Mouse (Mus musculus) kidney, postnatal 0 days (tissue): ENCODE results near the gene Oaz1. TPM values are rescaled to one million over a fixed set of nuclear protein-coding genes. Genes with fewer than 3 reads are reported as not detected.

Experiments
- ATAC-seq: fragments of 200-750 bp; cut with Nextera tagmentation; replicated peaks from 2 replicates; pipeline ENCODE4 v1.8.0; 2017; ENCODE audit warnings: low read depth, moderate number of reproducible peaks, moderate TSS enrichment, moderate library complexity; ENCODE audit not compliant: low FRiP score
- DNase-seq: peaks from one replicate; pipeline ENCODE4 v3.0.0-alpha.2; 2016; ENCODE audit warnings: low spot score
- H3K27ac ChIP-seq: fragments of 300-500 bp; sonication (generic); 2 replicates; pipeline ENCODE4 v1.5.1; 2014; ENCODE audit warnings: mild to moderate bottlenecking
- H3K27me3 ChIP-seq: fragments of 300-500 bp; sonication (generic); 2 replicates; pipeline ENCODE4 v1.6.1; 2014; ENCODE audit warnings: low read length, mixed read lengths; ENCODE audit not compliant: insufficient read depth
- H3K36me3 ChIP-seq: fragments of 300-500 bp; sonication (generic); 2 replicates; pipeline ENCODE4 v1.6.1; 2014; ENCODE audit warnings: low read length, mixed read lengths; ENCODE audit not compliant: insufficient read depth
- H3K4me1 ChIP-seq: fragments of 300-500 bp; sonication (generic); replicated peaks from 2 replicates; pipeline ENCODE4 v1.6.1; 2014; ENCODE audit warnings: antibody characterized with exemption, low read length, mixed read lengths; ENCODE audit not compliant: insufficient read depth
- H3K4me2 ChIP-seq: fragments of 300-500 bp; sonication (generic); 2 replicates; pipeline ENCODE4 v1.6.1; 2014; ENCODE audit warnings: mild to moderate bottlenecking, low read length, moderate library complexity, mixed read lengths
- H3K4me3 ChIP-seq: fragments of 300-500 bp; sonication (generic); replicated peaks from 2 replicates; pipeline ENCODE4 v1.5.1; 2014; ENCODE audit warnings: low read depth, low read length
- H3K9ac ChIP-seq: fragments of 300-500 bp; sonication (generic); 2 replicates; pipeline ENCODE4 v1.6.1; 2014; ENCODE audit warnings: low read depth, low read length
- H3K9me3 ChIP-seq: fragments of 300-500 bp; sonication (generic); replicated peaks from 2 replicates; pipeline ENCODE4 v1.6.1; 2016; ENCODE audit warnings: low read length, inconsistent platforms, mixed read lengths
- CTCF ChIP-seq: IDR thresholded peaks from 2 replicates; pipeline ENCODE4 v1.5.1; 2016; ENCODE audit warnings: antibody characterized with exemption, low read depth, mild to moderate bottlenecking, moderate library complexity
- WGBS: fragments of 180-500 bp; shearing (Covaris S2); extraction: QIAGEN DNeasy Blood & Tissue Kit; methylation state at CpG from one replicate; pipeline ENCODE4 v1.1.7; 2014; 5-methylcytosine and 5-hydroxymethylcytosine counted together
- microRNA counts: library from miRNA; unstranded; fragments of <30 nt; microRNA quantifications from one replicate; lab custom pipeline; 2015
- microRNA-seq: library from miRNA; unstranded; fragments of <30 nt; microRNA quantifications from one replicate; pipeline ENCODE4, GENCODE M21; 2016
- polyA plus RNA-seq: library from polyadenylated mRNA; unstranded; fragments of >200 nt; fragmentation: Nextera tagmentation; extraction: Ambion mirVana; gene quantifications from 2 replicates; pipeline ENCODE4 v1.2.1, GENCODE M21; 2015

The Oaz1 gene
- polyA plus RNA-seq, 1 experiment from 2014 or later: 1,422 TPM

- Histone ChIP-seq H3K4me3 (no peak within 1 kb of the TSS), H3K27ac (no peak within 1 kb of the TSS), H3K27me3 (no peaks in the 10 kb centered on the region), H3K36me3 (peaks cover 15% of the 10 kb centered on the region), H3K4me1 (no peaks in the 10 kb centered on the region), H3K4me2 (no peak within 1 kb of the TSS), H3K9ac (no peak within 1 kb of the TSS), H3K9me3 (no peaks in the 10 kb centered on the region)
- ATAC-seq: no peak
- no peak for DNase-seq
- TF ChIP-seq CTCF: no peak
- WGBS: 24% methylated on average over 9 of the region's 9 CpGs
Observed at GRCm38 (mm10) chr10:80871581-80871980, 45.1 kb downstream of the Oaz1 start, which contains the start of gene Tmprss9. TSS of gene Tmprss9 (plus strand) at chr10:80871848.

DNA sequence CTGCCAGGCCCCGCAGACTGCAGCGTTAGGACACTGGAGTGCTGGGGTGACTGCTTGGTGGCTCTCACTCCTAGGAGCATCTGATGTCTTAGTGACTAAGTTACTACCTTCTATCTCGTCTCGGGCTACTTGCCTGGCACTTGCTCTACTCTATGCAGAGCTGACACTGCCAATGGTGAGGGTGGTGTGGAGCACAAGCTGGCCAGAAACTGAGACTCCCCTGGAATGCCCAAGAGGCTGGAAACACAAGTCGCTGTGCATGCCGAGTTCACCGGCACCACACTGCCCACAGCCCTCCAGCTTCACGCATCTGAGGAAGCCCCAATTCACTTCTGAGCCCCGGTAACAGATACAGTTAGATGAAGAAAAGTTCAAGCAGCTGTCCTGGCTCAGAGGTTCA lies 47.6 kb downstream of the Oaz1 start:
- no peaks in the 10 kb centered on the region for H3K27me3 ChIP-seq
- H3K36me3 ChIP-seq: no peaks in the 10 kb centered on the region
- no peaks in the 10 kb centered on the region for H3K9me3 ChIP-seq
- no peaks in the 10 kb centered on the region for H3K4me1 ChIP-seq
- H3K9ac ChIP-seq: no peak overlapping the region
- H3K4me3 ChIP-seq: no peak overlapping the region
- no peak for DNase-seq
- H3K27ac ChIP-seq: no peak overlapping the region
- no peak for TF ChIP-seq CTCF
- H3K4me2 ChIP-seq: no peak overlapping the region
- no peak for ATAC-seq
- WGBS: 80% methylated on average over 9 of the region's 9 CpGs

GRCm38 (mm10) chr10:80876028-80876427 lies 49.6 kb downstream of the Oaz1 start:
- no peak overlapping the region for H3K9ac ChIP-seq
- no peaks in the 10 kb centered on the region for H3K27me3 ChIP-seq
- DNase-seq: peak; percentile 71
- H3K9me3 ChIP-seq: no peaks in the 10 kb centered on the region
- no peak for ATAC-seq
- H3K36me3 ChIP-seq: no peaks in the 10 kb centered on the region
- H3K4me2 ChIP-seq: no peak overlapping the region
- no peak overlapping the region for H3K4me3 ChIP-seq
- TF ChIP-seq CTCF: peak; percentile 84
- 30% methylated on average over 5 of the region's 5 CpGs for WGBS
- no peaks in the 10 kb centered on the region for H3K4me1 ChIP-seq
- no peak overlapping the region for H3K27ac ChIP-seq

DNA sequence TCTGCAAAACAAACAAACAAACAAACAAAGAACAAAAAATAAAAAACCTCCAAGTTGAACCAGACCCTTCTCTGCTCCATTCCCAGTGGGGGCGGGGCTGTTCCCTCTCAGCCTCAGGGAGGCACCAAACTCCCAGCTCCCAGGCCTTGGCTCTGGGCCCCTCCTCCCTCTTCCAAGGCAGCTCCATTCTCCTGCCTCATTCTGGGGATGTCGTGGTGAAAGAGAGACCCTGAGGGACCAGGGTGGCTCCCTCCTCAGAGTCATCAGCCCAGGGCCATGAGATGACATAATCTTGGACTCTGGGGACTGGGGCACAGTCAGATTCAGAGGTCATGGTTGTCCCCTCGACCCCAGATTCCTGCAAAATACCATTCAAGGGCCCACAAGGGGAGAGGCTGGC lies 50.1 kb downstream of the Oaz1 start:
- H3K9me3 ChIP-seq: no peaks in the 10 kb centered on the region
- no peak for DNase-seq
- H3K4me1 ChIP-seq: no peaks in the 10 kb centered on the region
- no peak overlapping the region for H3K27ac ChIP-seq
- 22% methylated on average over 3 of the region's 3 CpGs for WGBS
- H3K36me3 ChIP-seq: no peaks in the 10 kb centered on the region
- H3K4me2 ChIP-seq: no peak overlapping the region
- no peak overlapping the region for H3K9ac ChIP-seq
- no peak for ATAC-seq
- no peak overlapping the region for H3K4me3 ChIP-seq
- no peak for TF ChIP-seq CTCF
- no peaks in the 10 kb centered on the region for H3K27me3 ChIP-seq

MicroRNAs encoded within 50 kb of the gene (microRNA counts, 519-probe panel; counts per million panel counts)
- microRNA mmu-miR-1982 (lab: Ali Mortazavi, UCI): 330 counts per million, percentile 68 among the panel's probes with 10 or more counts

Small RNAs within 50 kb of the gene (microRNA-seq; reads per million reads assigned to microRNA genes)
- 2.6 reads per million, percentile 5 among the genes with 10 or more reads in this experiment for gene Mir1982

Other genes starting within 250 kb of the Oaz1 start
- 8.1 and 8.8 TPM in 2 replicates for gene Klf16, start 249.3 kb upstream of the Oaz1 start, polyA plus RNA-seq
- gene Abhd17a, start 236.3 kb upstream of the Oaz1 start, polyA plus RNA-seq: 104 and 121 TPM in 2 replicates
- 80.7 and 87.2 TPM in 2 replicates for gene Scamp4, start 223.8 kb upstream of the Oaz1 start, polyA plus RNA-seq
- 5.0 and 6.1 TPM in 2 replicates for gene Adat3, start 223.8 kb upstream of the Oaz1 start, polyA plus RNA-seq
- 1.4 TPM in 2 replicates for gene Gm49322, start 220.6 kb upstream of the Oaz1 start, polyA plus RNA-seq
- 137 and 139 TPM in 2 replicates for gene Csnk1g2, start 203.8 kb upstream of the Oaz1 start, polyA plus RNA-seq
- 62.7 and 64.5 TPM in 2 replicates for gene Btbd2, start 169.6 kb upstream of the Oaz1 start, polyA plus RNA-seq
- 75.8 and 85.5 TPM in 2 replicates for gene Mknk2, start 148.5 kb upstream of the Oaz1 start, polyA plus RNA-seq
- 22.3 and 26.7 TPM in 2 replicates for gene Mob3a, start 124.7 kb upstream of the Oaz1 start, polyA plus RNA-seq
- 22.4 and 24.5 TPM in 2 replicates for gene Izumo4, start 124.5 kb upstream of the Oaz1 start, polyA plus RNA-seq
- gene Ap3d1, start 84.4 kb upstream of the Oaz1 start, polyA plus RNA-seq: 54.2 and 58.3 TPM in 2 replicates
- 9.7 and 9.9 TPM in 2 replicates for gene Dot1l, start 71.5 kb upstream of the Oaz1 start, polyA plus RNA-seq
- 57.1 and 61.9 TPM in 2 replicates for gene Sf3a2, start 28.5 kb upstream of the Oaz1 start, polyA plus RNA-seq
- gene Plekhj1, start 28.0 kb upstream of the Oaz1 start, polyA plus RNA-seq: 83.7 and 86.6 TPM in 2 replicates
- 0.09 TPM in 1 of 2 replicates, not detected in the other for gene Amh, start 21.4 kb upstream of the Oaz1 start, polyA plus RNA-seq
- 4.0 and 4.6 TPM in 2 replicates for gene Jsrp1, start 13.2 kb upstream of the Oaz1 start, polyA plus RNA-seq
- gene Lingo3, start 17.4 kb downstream of the Oaz1 start, polyA plus RNA-seq: 0.61 and 0.89 TPM in 2 replicates
- gene Lsm7, start 28.6 kb downstream of the Oaz1 start, polyA plus RNA-seq: 269 and 270 TPM in 2 replicates
- 34.3 and 36.1 TPM in 2 replicates for gene Sppl2b, start 28.6 kb downstream of the Oaz1 start, polyA plus RNA-seq
- gene Tmprss9, start 45.2 kb downstream of the Oaz1 start, polyA plus RNA-seq: 0.04 TPM in 1 of 2 replicates, not detected in the other
- 434 and 437 TPM in 2 replicates for gene Timm13, start 74.3 kb downstream of the Oaz1 start, polyA plus RNA-seq
- gene Lmnb2, start 91.6 kb downstream of the Oaz1 start, polyA plus RNA-seq: 21.9 and 26.0 TPM in 2 replicates
- 17.4 and 20.8 TPM in 2 replicates for gene Gadd45b, start 103.4 kb downstream of the Oaz1 start, polyA plus RNA-seq
- gene Gng7, start 188.3 kb downstream of the Oaz1 start, polyA plus RNA-seq: 3.4 TPM in 2 replicates
- gene Diras1, start 199.0 kb downstream of the Oaz1 start, polyA plus RNA-seq: 0.11 TPM in 1 of 2 replicates, not detected in the other
- gene Slc39a3, start 210.8 kb downstream of the Oaz1 start, polyA plus RNA-seq: 13.4 and 13.9 TPM in 2 replicates
- gene Sgta, start 233.5 kb downstream of the Oaz1 start, polyA plus RNA-seq: 161 and 168 TPM in 2 replicates
- gene Thop1, start 243.4 kb downstream of the Oaz1 start, polyA plus RNA-seq: 30.6 and 34.2 TPM in 2 replicates